Mouse (Mus musculus): ENCODE measurements at regions not wholly inside any gene's neighbourhood (a gene's known extent, or its start where the extent isn't known, plus 50 kb on each side); places are given as distances from the start of the nearest gene placed in this dataset.

GRCm38 (mm10) chr3:52452345-52452744 lies 184.2 kb downstream of the Foxo1 start:
- TF ChIP-seq POLR2A (IDR thresholded peaks at IDR 0.05; ENCODE audit: borderline replicate concordance, low read depth, low read length) (no peak), CTCF (IDR thresholded peaks at IDR 0.05; ENCODE audit: low read depth, low read length) (no peak)

All from bone marrow macrophage, adult 2 months (primary cell).